Mouse (Mus musculus) forelimb bud, embryonic 11.5 days (tissue): Measurements from ENCODE around the gene Cyp17a1.

Experiments used
- DNase-seq: peaks from one replicate; pipeline ENCODE4 v3.0.0-alpha.2; 2012; ENCODE audit warnings: low read depth, low spot score

The Cyp17a1 gene

GRCm38 (mm10) chr19:46672766-46673418 lies at the start of gene Cyp17a1:
TSS of gene Cyp17a1 (minus strand) at chr19:46673172.
- no peak for DNase-seq

- DNase-seq: no peak
Measured at GRCm38 (mm10) chr19:46718150-46718549, 45.2 kb upstream of the Cyp17a1 start.

- DNase-seq: no peak
Measured at GRCm38 (mm10) chr19:46715016-46715415, 42.0 kb upstream of the Cyp17a1 start.

GRCm38 (mm10) chr19:46714234-46714633 lies 41.3 kb upstream of the Cyp17a1 start:
- no peak for DNase-seq

GRCm38 (mm10) chr19:46710614-46711013 lies 37.6 kb upstream of the Cyp17a1 start:
- no peak for DNase-seq

GRCm38 (mm10) chr19:46707296-46708151 lies 34.6 kb upstream of the Cyp17a1 start, which contains the start of gene As3mt:
TSS of gene As3mt (plus strand) at chr19:46707458.
- DNase-seq: peak; percentile 49

GRCm38 (mm10) chr19:46706540-46707295 lies 33.7 kb upstream of the Cyp17a1 start:
- no peak for DNase-seq

- DNase-seq: no peak
Measured at GRCm38 (mm10) chr19:46705779-46706495, 33.0 kb upstream of the Cyp17a1 start.

- no peak for DNase-seq
Measured at GRCm38 (mm10) chr19:46701156-46701555, 28.2 kb upstream of the Cyp17a1 start.

GRCm38 (mm10) chr19:46699011-46699481 lies 26.1 kb upstream of the Cyp17a1 start:
- no peak for DNase-seq

GRCm38 (mm10) chr19:46697840-46698517 lies 25.0 kb upstream of the Cyp17a1 start:
- no peak for DNase-seq

GRCm38 (mm10) chr19:46696943-46697342 lies 24.0 kb upstream of the Cyp17a1 start:
- DNase-seq: no peak

- DNase-seq: no peak
Measured at GRCm38 (mm10) chr19:46696482-46696881, 23.5 kb upstream of the Cyp17a1 start.

- no peak for DNase-seq
Measured at GRCm38 (mm10) chr19:46693146-46693545, 20.2 kb upstream of the Cyp17a1 start.

GRCm38 (mm10) chr19:46691078-46691477 lies 18.1 kb upstream of the Cyp17a1 start:
- no peak for DNase-seq

GRCm38 (mm10) chr19:46690387-46690786 lies 17.4 kb upstream of the Cyp17a1 start:
- no peak for DNase-seq

- DNase-seq: peak; percentile 76
Measured at GRCm38 (mm10) chr19:46689460-46690372, 16.7 kb upstream of the Cyp17a1 start, which contains the start of gene Borcs7. TSS of gene Borcs7 (plus strand) at chr19:46689906.

GRCm38 (mm10) chr19:46679720-46680383 lies 6.9 kb upstream of the Cyp17a1 start:
- no peak for DNase-seq

GRCm38 (mm10) chr19:46675641-46676040 lies 2.7 kb upstream of the Cyp17a1 start:
- DNase-seq: no peak
